Mouse (Mus musculus): ENCODE measurements around the gene Ryr2. TPM values are rescaled to one million over a fixed set of nuclear protein-coding genes. Genes with fewer than 3 reads are reported as not detected.

Ryr2 gene
- polyA plus RNA-seq, 1 experiment from 2014 or later, result 0.80 TPM

DNA sequence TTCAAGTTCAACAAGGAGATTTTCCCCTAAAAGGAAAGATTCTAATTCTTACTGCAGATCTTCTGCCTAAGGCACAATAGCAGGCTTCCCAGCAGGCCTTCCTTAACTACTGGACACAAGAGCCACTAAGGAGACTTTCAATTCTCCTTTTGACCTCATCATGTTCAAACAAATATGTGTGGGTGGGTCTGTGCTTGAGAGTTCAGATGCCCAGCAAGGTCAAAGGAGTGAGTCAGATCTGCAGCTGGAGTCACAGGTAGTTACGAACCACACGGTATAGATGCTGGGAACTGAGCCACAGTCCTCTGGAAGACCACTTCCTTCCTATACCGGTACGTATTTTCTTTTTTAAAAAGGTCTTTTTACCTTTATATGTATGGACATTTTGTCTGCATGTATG, 198.6 kb downstream of the Ryr2 start:
- whole genome bisulfite sequencing, result 85% methylated on average over 4 of the region's 4 CpGs
- H3K9ac ChIP-seq (replicated peaks; ENCODE audit: low read length), result no peak overlapping the region
- no peaks in the 10 kb centered on the region for H3K9me3 ChIP-seq (replicated peaks; ENCODE audit: control insufficient read depth, low read length)
- H3K4me1 ChIP-seq (ENCODE audit: control insufficient read depth, insufficient read depth, low read length), result no peaks in the 10 kb centered on the region
- no peaks in the 10 kb centered on the region for H3K36me3 ChIP-seq (replicated peaks; ENCODE audit: control insufficient read depth, insufficient read depth, low read depth, low read length)
- no peak overlapping the region for H3K27ac ChIP-seq (replicated peaks; ENCODE audit: low read depth, low read length)
- H3K4me3 ChIP-seq (ENCODE audit: low read depth, low read length), result no peak overlapping the region
- no peak for DNase-seq (ENCODE audit: low spot score)
- ATAC-seq (replicated peaks; ENCODE audit: insufficient number of reproducible peaks, low FRiP score, low TSS enrichment, low read depth), result no peak
- no peaks in the 10 kb centered on the region for H3K27me3 ChIP-seq (ENCODE audit: control insufficient read depth, insufficient read depth, low read length)
- no peak overlapping the region for H3K4me2 ChIP-seq (ENCODE audit: low read depth, low read length)

DNA sequence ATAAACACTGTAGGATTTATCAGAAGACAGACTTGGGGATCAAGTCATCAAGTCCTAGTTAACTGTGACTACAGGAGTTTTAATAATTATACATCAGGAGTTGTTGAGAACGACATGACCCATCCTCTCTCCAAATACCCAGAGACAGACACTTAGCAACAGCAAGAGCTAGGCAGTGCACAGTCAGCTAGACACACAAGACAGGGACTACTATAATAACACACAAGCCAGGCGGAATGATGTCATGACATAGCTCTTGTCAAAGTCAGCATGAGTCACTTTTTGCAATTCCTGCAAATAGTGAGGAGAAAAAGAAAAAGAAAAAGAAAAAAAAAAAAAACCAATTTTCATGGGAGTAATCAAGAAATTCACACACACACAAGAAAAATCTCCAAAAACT, 201.6 kb downstream of the Ryr2 start:
- Histone ChIP-seq H3K9me3 (replicated peaks; ENCODE audit: control insufficient read depth, low read length) (no peaks in the 10 kb centered on the region), H3K36me3 (replicated peaks; ENCODE audit: control insufficient read depth, insufficient read depth, low read depth, low read length) (no peaks in the 10 kb centered on the region), H3K4me2 (ENCODE audit: low read depth, low read length) (no peak overlapping the region), H3K27ac (replicated peaks; ENCODE audit: low read depth, low read length) (no peak overlapping the region), H3K4me1 (ENCODE audit: control insufficient read depth, insufficient read depth, low read length) (no peaks in the 10 kb centered on the region), H3K9ac (replicated peaks; ENCODE audit: low read length) (no peak overlapping the region), H3K4me3 (ENCODE audit: low read depth, low read length) (no peak overlapping the region), H3K27me3 (ENCODE audit: control insufficient read depth, insufficient read depth, low read length) (no peaks in the 10 kb centered on the region)
- ATAC-seq (replicated peaks; ENCODE audit: insufficient number of reproducible peaks, low FRiP score, low TSS enrichment, low read depth) (no peak), DNase-seq (ENCODE audit: low spot score) (no peak)
- 74% methylated on average over 2 of the region's 2 CpGs for whole genome bisulfite sequencing

DNA sequence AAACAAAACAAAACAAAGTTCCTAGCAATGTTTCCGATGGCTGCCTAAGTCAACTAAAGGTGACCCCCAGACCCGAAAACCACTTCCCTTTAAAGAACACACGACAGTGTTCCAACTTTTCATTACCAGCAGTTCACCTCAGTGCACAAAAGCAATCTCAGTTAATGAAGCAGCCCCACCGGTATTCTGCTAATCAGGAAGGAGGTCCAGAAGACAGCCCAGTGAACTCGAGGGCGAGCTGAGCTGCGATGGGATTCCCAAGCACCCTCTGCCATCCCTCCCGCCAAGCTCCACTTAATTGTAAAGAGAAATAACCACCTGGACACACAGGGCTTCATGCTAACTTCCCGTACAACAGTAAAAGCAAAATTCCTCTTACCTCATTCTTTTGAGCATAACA, 203.5 kb downstream of the Ryr2 start:
- no peak overlapping the region for H3K27ac ChIP-seq (replicated peaks; ENCODE audit: low read depth, low read length)
- no peaks in the 10 kb centered on the region for H3K27me3 ChIP-seq (ENCODE audit: control insufficient read depth, insufficient read depth, low read length)
- H3K4me3 ChIP-seq (ENCODE audit: low read depth, low read length), result no peak overlapping the region
- ATAC-seq (replicated peaks; ENCODE audit: insufficient number of reproducible peaks, low FRiP score, low TSS enrichment, low read depth) (no peak), DNase-seq (ENCODE audit: low spot score) (no peak)
- H3K9ac ChIP-seq (replicated peaks; ENCODE audit: low read length), result no peak overlapping the region
- H3K9me3 ChIP-seq (replicated peaks; ENCODE audit: control insufficient read depth, low read length), result no peaks in the 10 kb centered on the region
- H3K36me3 ChIP-seq (replicated peaks; ENCODE audit: control insufficient read depth, insufficient read depth, low read depth, low read length), result no peaks in the 10 kb centered on the region
- H3K4me2 ChIP-seq (ENCODE audit: low read depth, low read length), result no peak overlapping the region
- 52% methylated on average over 9 of the region's 9 CpGs for WGBS
- H3K4me1 ChIP-seq (ENCODE audit: control insufficient read depth, insufficient read depth, low read length), result no peaks in the 10 kb centered on the region

GRCm38 (mm10) chr13:11902856-11903255, 203.9 kb downstream of the Ryr2 start:
- DNase-seq (ENCODE audit: low spot score) (no peak), ATAC-seq (replicated peaks; ENCODE audit: insufficient number of reproducible peaks, low FRiP score, low TSS enrichment, low read depth) (no peak)
- no peaks in the 10 kb centered on the region for H3K4me1 ChIP-seq (ENCODE audit: control insufficient read depth, insufficient read depth, low read length)
- no peak overlapping the region for H3K4me2 ChIP-seq (ENCODE audit: low read depth, low read length)
- no peak overlapping the region for H3K9ac ChIP-seq (replicated peaks; ENCODE audit: low read length)
- no peak overlapping the region for H3K4me3 ChIP-seq (ENCODE audit: low read depth, low read length)
- no peaks in the 10 kb centered on the region for H3K27me3 ChIP-seq (ENCODE audit: control insufficient read depth, insufficient read depth, low read length)
- H3K9me3 ChIP-seq (replicated peaks; ENCODE audit: control insufficient read depth, low read length), result no peaks in the 10 kb centered on the region
- no peaks in the 10 kb centered on the region for H3K36me3 ChIP-seq (replicated peaks; ENCODE audit: control insufficient read depth, insufficient read depth, low read depth, low read length)
- WGBS, result 50% methylated on average over 6 of the region's 6 CpGs
- H3K27ac ChIP-seq (replicated peaks; ENCODE audit: low read depth, low read length), result no peak overlapping the region

DNA sequence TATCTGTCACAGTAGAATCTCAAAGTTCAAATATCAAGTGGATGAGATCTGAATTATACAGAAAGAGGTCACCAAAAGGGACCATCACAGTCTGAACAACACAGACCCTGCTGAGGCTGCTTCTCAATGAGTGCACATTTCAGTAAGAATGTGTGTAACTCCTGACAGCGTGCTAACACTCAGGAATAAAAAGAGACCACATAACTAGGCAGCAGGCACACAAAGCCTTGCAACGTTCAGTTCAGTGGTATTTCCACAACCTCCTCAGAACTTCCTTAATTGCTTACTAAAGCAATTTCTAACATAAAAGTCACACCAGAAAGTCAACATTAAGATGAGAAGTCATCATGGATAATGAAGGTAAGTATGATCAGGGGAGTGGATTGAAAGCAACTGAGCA, 206.1 kb downstream of the Ryr2 start:
- Histone ChIP-seq H3K9me3 (replicated peaks; ENCODE audit: control insufficient read depth, low read length) (no peaks in the 10 kb centered on the region), H3K36me3 (replicated peaks; ENCODE audit: control insufficient read depth, insufficient read depth, low read depth, low read length) (no peaks in the 10 kb centered on the region), H3K4me2 (ENCODE audit: low read depth, low read length) (no peak overlapping the region), H3K27me3 (ENCODE audit: control insufficient read depth, insufficient read depth, low read length) (no peaks in the 10 kb centered on the region), H3K4me3 (ENCODE audit: low read depth, low read length) (no peak overlapping the region), H3K27ac (replicated peaks; ENCODE audit: low read depth, low read length) (no peak overlapping the region), H3K4me1 (ENCODE audit: control insufficient read depth, insufficient read depth, low read length) (no peaks in the 10 kb centered on the region), H3K9ac (replicated peaks; ENCODE audit: low read length) (no peak overlapping the region)
- DNase-seq (ENCODE audit: low spot score) (no peak), ATAC-seq (replicated peaks; ENCODE audit: insufficient number of reproducible peaks, low FRiP score, low TSS enrichment, low read depth) (no peak)
- WGBS, result 78% methylated on average over 2 of the region's 2 CpGs

DNA sequence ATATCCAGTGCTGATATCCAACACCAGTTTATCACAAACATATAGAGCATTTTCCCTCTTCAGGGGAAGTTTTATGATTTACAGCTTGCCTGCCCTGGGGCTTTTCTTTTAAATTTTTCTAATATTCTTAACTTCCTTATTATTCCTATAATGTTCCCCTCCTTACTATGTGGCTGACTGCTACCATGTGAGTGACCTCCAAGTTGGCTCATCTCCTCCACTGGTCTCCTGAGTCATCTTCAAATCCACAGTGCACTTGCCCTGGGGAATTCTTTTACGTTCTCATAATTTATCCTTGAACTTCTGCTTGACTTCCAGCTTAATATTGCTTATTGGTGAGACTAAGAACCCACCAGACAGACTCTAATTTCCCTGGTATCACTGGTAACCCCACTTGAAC, 211.1 kb downstream of the Ryr2 start:
- WGBS, result 53% methylated on average over 1 of the region's 1 CpGs
- Histone ChIP-seq H3K27me3 (ENCODE audit: control insufficient read depth, insufficient read depth, low read length) (no peaks in the 10 kb centered on the region), H3K9ac (replicated peaks; ENCODE audit: low read length) (no peak overlapping the region)

DNA sequence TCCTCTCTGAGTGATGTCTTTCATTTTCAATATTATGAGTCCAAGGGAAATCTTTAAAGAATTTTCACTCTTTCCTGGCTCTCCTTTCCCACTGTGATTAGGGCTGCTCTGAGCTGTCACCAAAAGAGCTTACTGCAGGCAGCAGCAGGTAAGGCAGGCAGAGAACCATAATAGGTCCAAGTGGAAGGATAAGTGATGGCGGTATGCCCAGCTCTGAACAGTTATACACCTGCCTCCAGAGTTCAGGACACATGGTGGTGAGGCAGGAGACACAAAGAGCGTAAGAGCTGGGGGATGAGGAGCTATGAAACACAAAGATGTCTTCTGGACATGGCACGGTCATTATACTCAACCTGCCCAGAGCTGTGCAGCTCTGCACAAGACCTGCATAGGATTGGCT, 215.0 kb downstream of the Ryr2 start:
- H3K4me1 ChIP-seq (ENCODE audit: control insufficient read depth, insufficient read depth, low read length), result no peaks in the 10 kb centered on the region
- WGBS, result 87% methylated on average over 3 of the region's 3 CpGs
- H3K4me2 ChIP-seq (ENCODE audit: low read depth, low read length), result no peak overlapping the region
- DNase-seq (ENCODE audit: low spot score), result no peak
- no peaks in the 10 kb centered on the region for H3K36me3 ChIP-seq (replicated peaks; ENCODE audit: control insufficient read depth, insufficient read depth, low read depth, low read length)
- ATAC-seq (replicated peaks; ENCODE audit: insufficient number of reproducible peaks, low FRiP score, low TSS enrichment, low read depth), result no peak
- H3K27ac ChIP-seq (replicated peaks; ENCODE audit: low read depth, low read length), result no peak overlapping the region
- H3K9ac ChIP-seq (replicated peaks; ENCODE audit: low read length), result no peak overlapping the region
- H3K27me3 ChIP-seq (ENCODE audit: control insufficient read depth, insufficient read depth, low read length), result no peaks in the 10 kb centered on the region
- no peaks in the 10 kb centered on the region for H3K9me3 ChIP-seq (replicated peaks; ENCODE audit: control insufficient read depth, low read length)
- no peak overlapping the region for H3K4me3 ChIP-seq (ENCODE audit: low read depth, low read length)

More for the DNA sequence above, 211.1 kb downstream of the Ryr2 start:
- Histone ChIP-seq H3K9me3 (replicated peaks; ENCODE audit: control insufficient read depth, low read length) (no peaks in the 10 kb centered on the region), H3K4me1 (ENCODE audit: control insufficient read depth, insufficient read depth, low read length) (no peaks in the 10 kb centered on the region), H3K4me3 (ENCODE audit: low read depth, low read length) (no peak overlapping the region), H3K4me2 (ENCODE audit: low read depth, low read length) (no peak overlapping the region), H3K27ac (replicated peaks; ENCODE audit: low read depth, low read length) (no peak overlapping the region), H3K36me3 (replicated peaks; ENCODE audit: control insufficient read depth, insufficient read depth, low read depth, low read length) (no peaks in the 10 kb centered on the region)
- ATAC-seq (replicated peaks; ENCODE audit: insufficient number of reproducible peaks, low FRiP score, low TSS enrichment, low read depth) (no peak), DNase-seq (ENCODE audit: low spot score) (no peak)

DNA sequence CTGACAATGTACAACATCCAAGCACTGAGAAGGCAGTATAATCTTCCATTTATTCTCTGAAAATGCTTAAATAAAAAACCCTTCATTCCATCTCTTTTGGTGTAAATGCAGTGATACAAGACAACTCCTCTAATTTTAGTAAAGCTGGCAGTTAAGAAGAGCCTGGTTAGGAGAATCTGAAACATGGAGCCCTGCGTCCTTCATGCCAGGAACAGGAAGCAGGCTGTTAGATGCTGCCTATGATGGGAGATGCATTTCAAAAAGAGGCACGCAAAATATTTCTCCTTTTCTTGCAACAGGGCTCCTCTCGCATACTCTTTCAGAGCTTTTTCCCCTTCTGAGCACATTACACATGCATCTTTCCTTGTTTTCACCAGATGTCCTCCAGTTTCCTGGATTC, 215.6 kb downstream of the Ryr2 start:
- Histone ChIP-seq H3K9ac (replicated peaks; ENCODE audit: low read length) (no peak overlapping the region), H3K36me3 (replicated peaks; ENCODE audit: control insufficient read depth, insufficient read depth, low read depth, low read length) (no peaks in the 10 kb centered on the region), H3K9me3 (replicated peaks; ENCODE audit: control insufficient read depth, low read length) (no peaks in the 10 kb centered on the region), H3K4me1 (ENCODE audit: control insufficient read depth, insufficient read depth, low read length) (no peaks in the 10 kb centered on the region), H3K27me3 (ENCODE audit: control insufficient read depth, insufficient read depth, low read length) (no peaks in the 10 kb centered on the region), H3K4me3 (ENCODE audit: low read depth, low read length) (no peak overlapping the region), H3K27ac (replicated peaks; ENCODE audit: low read depth, low read length) (no peak overlapping the region), H3K4me2 (ENCODE audit: low read depth, low read length) (no peak overlapping the region)
- DNase-seq (ENCODE audit: low spot score), result no peak
- ATAC-seq (replicated peaks; ENCODE audit: insufficient number of reproducible peaks, low FRiP score, low TSS enrichment, low read depth), result no peak
- 82% methylated on average over 3 of the region's 3 CpGs for WGBS
